In the genomic region with DNA sequence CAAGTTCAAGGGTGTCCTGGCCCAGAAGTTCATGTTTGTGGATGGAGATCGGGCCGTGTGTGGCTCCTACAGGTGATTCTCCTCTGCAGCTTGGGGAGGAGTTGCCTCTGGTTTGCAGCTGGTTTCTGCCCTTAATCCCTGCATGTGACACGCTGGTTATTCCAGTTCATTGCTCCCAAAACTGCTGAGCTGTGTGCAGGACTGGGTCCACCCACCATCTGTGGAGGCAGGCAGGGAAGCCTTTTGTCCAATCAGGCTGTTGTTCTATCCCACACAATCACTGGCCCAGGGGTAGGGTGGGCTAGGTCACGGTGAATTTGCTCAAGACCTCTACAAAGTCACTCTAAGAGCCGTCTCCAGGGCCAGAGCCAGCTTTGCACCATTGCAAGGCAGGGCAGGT, we compare ENCODE assay signal across 33 mouse cellular contexts. TPM values are rescaled to one million over a fixed set of nuclear protein-coding genes. Genes with fewer than 3 reads are reported as not detected.
DNase-seq lines count a peak whose midpoint lies in the region; ATAC-seq and TF ChIP-seq lines count a peak whose summit lies in the region.
"Had no signal": no experiment of that assay in that cellular context is flagged by ENCODE, and none has a peak within 500 bp of the region (broad histone marks: within the 10 kb centered on the region; RNA-seq: fewer than 3 reads in every experiment).

No protein-coding gene starts in this region.

- H3K4me3 ChIP-seq in kidney, embryonic 16.5 days (ENCODE audit: low read length) = no peak overlapping the region
- no peak overlapping the region for H3K4me3 ChIP-seq in kidney, postnatal 0 days (replicated peaks; ENCODE audit: low read depth, low read length)
- H3K4me3 ChIP-seq: hindbrain, embryonic 15.5 days; layer of hippocampus, adult 2 months; limb, embryonic 12.5 days; neural tube, embryonic 15.5 days had no signal

- no peak for ATAC-seq in kidney, embryonic 16.5 days (ENCODE audit: low FRiP score, low TSS enrichment)
- ATAC-seq in kidney, postnatal 0 days (replicated peaks; ENCODE audit: low FRiP score, low read depth) = peak; percentile 63
- ATAC-seq: intestine, embryonic 16.5 days had no signal

- H3K4me1 ChIP-seq in kidney, embryonic 16.5 days (ENCODE audit: insufficient read depth, low read length) = peaks cover 16% of the 10 kb centered on the region
- H3K4me1 ChIP-seq in kidney, postnatal 0 days (replicated peaks; ENCODE audit: insufficient read depth, low read length) = peaks cover 6% of the 10 kb centered on the region; the same call in 1 of the 2 replicates
- H3K4me1 ChIP-seq: neural tube, embryonic 15.5 days had no signal

- H3K9me3 ChIP-seq in kidney, embryonic 16.5 days (ENCODE audit: low read length) = no peaks in the 10 kb centered on the region
- no peaks in the 10 kb centered on the region for H3K9me3 ChIP-seq in kidney, postnatal 0 days (replicated peaks; ENCODE audit: low read length)
- H3K9me3 ChIP-seq: G1E; hindbrain, embryonic 15.5 days; limb, embryonic 12.5 days; megakaryocyte, embryonic 14.5 days; neural tube, embryonic 15.5 days had no signal

- no peak for TF ChIP-seq CTCF in kidney, postnatal 0 days (IDR thresholded peaks at IDR 0.05; ENCODE audit: low read depth)

- no peak overlapping the region for H3K4me2 ChIP-seq in kidney, embryonic 16.5 days (replicated peaks; ENCODE audit: low read depth, low read length)
- H3K4me2 ChIP-seq in kidney, postnatal 0 days (ENCODE audit: low read length) = no peak overlapping the region
- H3K4me2 ChIP-seq: hindbrain, embryonic 15.5 days; limb, embryonic 12.5 days; liver, embryonic 11.5 days; lung, embryonic 14.5 days; neural tube, embryonic 15.5 days had no signal

- 43% methylated on average over 5 of the region's 5 CpGs for WGBS in kidney, embryonic 16.5 days
- WGBS in kidney, postnatal 0 days = 35% methylated on average over 5 of the region's 5 CpGs

- H3K27ac ChIP-seq in kidney, embryonic 16.5 days (ENCODE audit: low read length) = no peak overlapping the region
- peak overlapping the region; percentile 19; the same call in 1 of the 2 replicates for H3K27ac ChIP-seq in kidney, postnatal 0 days
- H3K27ac ChIP-seq: hindbrain, embryonic 15.5 days; layer of hippocampus, adult 2 months; limb, embryonic 12.5 days; neural tube, embryonic 15.5 days had no signal

- DNase-seq in kidney, adult 11 months = peak; percentile 85
- DNase-seq in embryo, embryonic 11 days = peak; percentile 26
- no peak for DNase-seq in kidney, postnatal 0 days (ENCODE audit: low spot score)
- DNase-seq in retina, embryonic 14.5 days (ENCODE audit: low spot score) = peak; percentile 47
- no peak for DNase-seq in gastrocnemius, postnatal 4 days (ENCODE audit: low spot score in 2 of 2)
- DNase-seq in left cerebral cortex, adult 11 months (ENCODE audit: low spot score) = no peak
- DNase-seq: adrenal gland, adult 8-10 months; B cell, adult 2 months; cerebellum, adult 18-20 months; gastrocnemius, postnatal 36 days; heart, postnatal 36 days; lung, embryonic 14.5 days; thymus, adult 18-20 months; thymus, postnatal 36 days had no signal

- no peaks in the 10 kb centered on the region for H3K27me3 ChIP-seq in kidney, embryonic 16.5 days (ENCODE audit: insufficient read depth, low read length)
- H3K27me3 ChIP-seq in kidney, postnatal 0 days (ENCODE audit: insufficient read depth, low read length) = no peaks in the 10 kb centered on the region
- H3K27me3 ChIP-seq: CH12.LX; hindbrain, embryonic 15.5 days; limb, embryonic 12.5 days; neural tube, embryonic 15.5 days had no signal

- H3K36me3 ChIP-seq in kidney, embryonic 16.5 days (ENCODE audit: insufficient read depth, low read length) = no peaks in the 10 kb centered on the region
- H3K36me3 ChIP-seq in kidney, postnatal 0 days (ENCODE audit: insufficient read depth, low read length) = no peaks in the 10 kb centered on the region
- H3K36me3 ChIP-seq: G1E; hindbrain, embryonic 15.5 days; neural tube, embryonic 15.5 days had no signal

- H3K9ac ChIP-seq in kidney, embryonic 16.5 days (replicated peaks; ENCODE audit: low read length) = no peak overlapping the region
- H3K9ac ChIP-seq in kidney, postnatal 0 days (ENCODE audit: low read depth, low read length) = no peak overlapping the region
- H3K9ac ChIP-seq: hindbrain, embryonic 15.5 days; limb, embryonic 12.5 days; lung, embryonic 14.5 days; neural tube, embryonic 15.5 days had no signal

RNA-seq across cellular contexts. Expression of a gene that starts 17.8 kb away (rescaled TPM):
- polyA plus RNA-seq in kidney, embryonic 16.5 days (2015; fragmentation: Nextera tagmentation; extraction: Ambion mirVana) = 3.0 and 3.1 TPM in 2 replicates
- 2.7 and 2.9 TPM in 2 replicates for polyA plus RNA-seq in kidney, postnatal 0 days (2015; fragmentation: Nextera tagmentation; extraction: Ambion mirVana)
- total RNA-seq in gastrocnemius, postnatal 4 days (2021) = under 1 TPM; 0.34 to 0.36 TPM
- total RNA-seq: layer of hippocampus, adult 2 months; layer of hippocampus, postnatal 25 days had no signal
- polyA plus RNA-seq: G1E had no signal

RNA-seq across cellular contexts. Expression of a gene that starts 18.9 kb away (rescaled TPM):
- polyA plus RNA-seq in kidney, embryonic 16.5 days (2015; fragmentation: Nextera tagmentation; extraction: Ambion mirVana) = 0.80 and 1.1 TPM in 2 replicates
- polyA plus RNA-seq in kidney, postnatal 0 days (2015; fragmentation: Nextera tagmentation; extraction: Ambion mirVana) = 19.6 and 21.2 TPM in 2 replicates
- not detected for total RNA-seq in gastrocnemius, postnatal 4 days (2021)
- total RNA-seq: G1E; gastrocnemius, adult 18-20 months; gastrocnemius, postnatal 36 days; heart, adult 8-10 months; heart, postnatal 36 days; left cerebral cortex, postnatal 10 days; midbrain, postnatal 0 days had no signal
- polyA plus RNA-seq: forebrain, embryonic 11.5 days; G1E; heart, embryonic 14.5 days; hindbrain, embryonic 15.5 days; liver, embryonic 11.5 days; lung, embryonic 14.5 days; neural tube, embryonic 15.5 days; small intestine, adult 2 months; stomach, embryonic 16.5 days had no signal

RNA-seq across cellular contexts. Expression of a gene that starts 48.6 kb away (rescaled TPM):
- polyA plus RNA-seq in kidney, embryonic 16.5 days (2015; fragmentation: Nextera tagmentation; extraction: Ambion mirVana) = 13.6 and 16.3 TPM in 2 replicates
- polyA plus RNA-seq in kidney, postnatal 0 days (2015; fragmentation: Nextera tagmentation; extraction: Ambion mirVana) = 8.2 and 9.1 TPM in 2 replicates
- total RNA-seq in gastrocnemius, postnatal 4 days (2021) = 1 to 10 TPM; 7.0 to 7.8 TPM

Comparison
In these comparisons a context has a peak if more than half of its experiments do, and no peak if none do; other contexts are left out.
1. DNase-seq: peak in kidney, adult 11 months (single experiment), embryo, embryonic 11 days (single experiment) and retina, embryonic 14.5 days (single experiment); none in kidney, postnatal 0 days (single experiment), gastrocnemius, postnatal 4 days (0 of 2) and left cerebral cortex, adult 11 months (single experiment).